In the genomic region with DNA sequence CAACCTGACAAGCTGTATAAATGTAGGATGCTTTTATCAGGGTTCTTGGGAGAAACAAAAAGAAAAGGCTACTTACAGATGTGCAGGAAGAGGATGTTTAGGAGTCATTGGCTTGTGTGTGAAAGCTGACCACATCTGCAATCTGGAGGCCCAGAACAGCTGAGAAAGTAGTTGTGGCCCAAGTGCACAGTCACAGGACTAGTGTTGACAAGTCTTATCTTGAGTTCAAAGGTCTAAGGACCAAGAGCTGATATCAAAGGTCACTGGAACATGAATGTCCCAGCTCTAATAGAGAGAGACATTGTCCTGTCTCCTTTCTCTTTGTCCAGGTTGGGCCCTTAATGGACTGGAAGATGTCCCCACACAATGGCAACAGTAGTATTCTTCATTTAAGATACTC, we compare ENCODE assay signal across 28 mouse cellular contexts. TPM values are rescaled to one million over a fixed set of nuclear protein-coding genes. Genes with fewer than 3 reads are reported as not detected.
DNase-seq lines count a peak whose midpoint lies in the region; ATAC-seq and TF ChIP-seq lines count a peak whose summit lies in the region.
"Had no signal": no experiment of that assay in that cellular context is flagged by ENCODE, and none has a peak within 500 bp of the region (broad histone marks: within the 10 kb centered on the region; RNA-seq: fewer than 3 reads in every experiment).

No protein-coding gene starts in this region.

- no peaks in the 10 kb centered on the region for H3K27me3 ChIP-seq in intestine, postnatal 0 days (replicated peaks; ENCODE audit: control insufficient read depth, insufficient read depth, low read length)
- H3K27me3 ChIP-seq in intestine, embryonic 16.5 days (replicated peaks; ENCODE audit: control insufficient read depth, insufficient read depth, low read length), result no peaks in the 10 kb centered on the region
- H3K27me3 ChIP-seq in midbrain, embryonic 13.5 days, result no peaks in the 10 kb centered on the region
- no peaks in the 10 kb centered on the region for H3K27me3 ChIP-seq in midbrain, postnatal 0 days (ENCODE audit: insufficient read depth, low read length)
- H3K27me3 ChIP-seq: CH12.LX; embryonic facial prominence, embryonic 13.5 days; embryonic facial prominence, embryonic 15.5 days; forebrain, embryonic 13.5 days; forebrain, embryonic 15.5 days; Patski had no signal

- no peak for TF ChIP-seq CTCF in intestine, postnatal 0 days (IDR thresholded peaks at IDR 0.05; ENCODE audit: low read depth)
- TF ChIP-seq CTCF in midbrain, postnatal 0 days (IDR thresholded peaks at IDR 0.05), result no peak
- TF ChIP-seq CTCF in embryonic fibroblast, embryonic 13.5 days (IDR thresholded peaks at IDR 0.05; ENCODE audit: borderline replicate concordance, insufficient read depth, low read length), result no peak

- no peak overlapping the region for H3K27ac ChIP-seq in intestine, postnatal 0 days (ENCODE audit: low read depth, low read length)
- no peak overlapping the region for H3K27ac ChIP-seq in intestine, embryonic 16.5 days (ENCODE audit: low read length)
- H3K27ac ChIP-seq in midbrain, embryonic 13.5 days, result no peak overlapping the region
- no peak overlapping the region for H3K27ac ChIP-seq in midbrain, postnatal 0 days (ENCODE audit: low read depth, low read length)
- peak overlapping the region; percentile 30 for H3K27ac ChIP-seq in embryonic fibroblast, embryonic 13.5 days (ENCODE audit: insufficient read depth, low read length)
- H3K27ac ChIP-seq: embryonic facial prominence, embryonic 13.5 days; embryonic facial prominence, embryonic 15.5 days; forebrain, embryonic 13.5 days; forebrain, embryonic 15.5 days had no signal

- H3K36me3 ChIP-seq in intestine, postnatal 0 days (ENCODE audit: control insufficient read depth, insufficient read depth), result no peaks in the 10 kb centered on the region
- no peaks in the 10 kb centered on the region for H3K36me3 ChIP-seq in intestine, embryonic 16.5 days (ENCODE audit: control insufficient read depth, insufficient read depth, low read length)
- H3K36me3 ChIP-seq in midbrain, embryonic 13.5 days, result no peaks in the 10 kb centered on the region
- no peaks in the 10 kb centered on the region for H3K36me3 ChIP-seq in midbrain, postnatal 0 days (ENCODE audit: insufficient read depth, low read length)
- H3K36me3 ChIP-seq: embryonic facial prominence, embryonic 13.5 days; embryonic facial prominence, embryonic 15.5 days; forebrain, embryonic 15.5 days; G1E had no signal

- DNase-seq in midbrain, postnatal 0 days (ENCODE audit: low spot score), result no peak
- no peak for DNase-seq in embryo, embryonic 10 days (ENCODE audit: low spot score)
- DNase-seq: adrenal gland, adult 2 months; adrenal gland, postnatal 10 days; adrenal gland, postnatal 36 days; cerebellum, adult 11-12 months; cerebellum, adult 2 months; cerebellum, adult 9-10 months; cerebellum, postnatal 10 days; cerebellum, postnatal 25 days; embryo, embryonic 11 days; forebrain, postnatal 0 days had no signal

- no peaks in the 10 kb centered on the region for H3K4me1 ChIP-seq in intestine, postnatal 0 days (replicated peaks; ENCODE audit: control insufficient read depth, insufficient read depth, low read length)
- 0 out of 2 replicates have a peak, but pooled peaks cover 4% of the 10 kb centered on the region for H3K4me1 ChIP-seq in intestine, embryonic 16.5 days (ENCODE audit: control insufficient read depth, insufficient read depth, low read length)
- no peaks in the 10 kb centered on the region for H3K4me1 ChIP-seq in midbrain, embryonic 13.5 days (replicated peaks)
- H3K4me1 ChIP-seq in midbrain, postnatal 0 days (ENCODE audit: insufficient read depth, low read length), result no peaks in the 10 kb centered on the region
- peaks cover 15% of the 10 kb centered on the region for H3K4me1 ChIP-seq in embryonic fibroblast, embryonic 13.5 days (ENCODE audit: control insufficient read depth, insufficient read depth, low read length)
- H3K4me1 ChIP-seq: embryonic facial prominence, embryonic 13.5 days; embryonic facial prominence, embryonic 15.5 days; forebrain, embryonic 13.5 days; forebrain, embryonic 15.5 days had no signal

- no peaks in the 10 kb centered on the region for H3K9me3 ChIP-seq in intestine, postnatal 0 days (ENCODE audit: control insufficient read depth)
- no peaks in the 10 kb centered on the region for H3K9me3 ChIP-seq in intestine, embryonic 16.5 days (ENCODE audit: control insufficient read depth, low read length)
- H3K9me3 ChIP-seq in midbrain, embryonic 13.5 days, result no peaks in the 10 kb centered on the region
- no peaks in the 10 kb centered on the region for H3K9me3 ChIP-seq in midbrain, postnatal 0 days (ENCODE audit: low read length)
- H3K9me3 ChIP-seq: embryonic facial prominence, embryonic 13.5 days; embryonic facial prominence, embryonic 15.5 days; forebrain, embryonic 13.5 days; forebrain, embryonic 15.5 days had no signal

- ATAC-seq in intestine, postnatal 0 days, result peak; percentile 63; the same call in 1 of the 2 replicates
- ATAC-seq in intestine, embryonic 16.5 days, result no peak
- ATAC-seq in midbrain, embryonic 13.5 days, result no peak
- ATAC-seq in midbrain, postnatal 0 days (ENCODE audit: low FRiP score), result no peak
- no peak for ATAC-seq in megakaryocyte-erythroid progenitor cell, adult 5-6 weeks (replicated peaks; ENCODE audit: low FRiP score, low TSS enrichment, poor library complexity, severe bottlenecking)
- ATAC-seq: CD4-positive, CD25-positive, alpha-beta regulatory T cell, adult 4 months; forebrain, embryonic 13.5 days; forebrain, embryonic 15.5 days; forebrain, postnatal 0 days had no signal

- no peak for TF ChIP-seq POLR2A in embryonic fibroblast, embryonic 13.5 days (IDR thresholded peaks at IDR 0.05; ENCODE audit: low read depth, low read length)

- no peak overlapping the region for H3K4me2 ChIP-seq in intestine, postnatal 0 days (replicated peaks; ENCODE audit: low read depth)
- H3K4me2 ChIP-seq in intestine, embryonic 16.5 days (ENCODE audit: low read depth, low read length), result no peak overlapping the region
- no peak overlapping the region for H3K4me2 ChIP-seq in midbrain, embryonic 13.5 days (replicated peaks)
- H3K4me2 ChIP-seq in midbrain, postnatal 0 days (ENCODE audit: low read depth, low read length, poor library complexity, severe bottlenecking), result no peak overlapping the region
- H3K4me2 ChIP-seq: embryonic facial prominence, embryonic 13.5 days; embryonic facial prominence, embryonic 15.5 days; forebrain, embryonic 13.5 days; forebrain, embryonic 15.5 days had no signal

- H3K4me3 ChIP-seq in intestine, postnatal 0 days (ENCODE audit: low read depth, low read length), result no peak overlapping the region
- H3K4me3 ChIP-seq in intestine, embryonic 16.5 days (ENCODE audit: low read length), result no peak overlapping the region
- no peak overlapping the region for H3K4me3 ChIP-seq in midbrain, embryonic 13.5 days (replicated peaks)
- no peak overlapping the region for H3K4me3 ChIP-seq in midbrain, postnatal 0 days (ENCODE audit: low read depth, low read length)
- H3K4me3 ChIP-seq in embryonic fibroblast, embryonic 13.5 days (ENCODE audit: insufficient read depth, low read length), result no peak overlapping the region
- H3K4me3 ChIP-seq: embryonic facial prominence, embryonic 13.5 days; embryonic facial prominence, embryonic 15.5 days; forebrain, embryonic 13.5 days; forebrain, embryonic 15.5 days had no signal

- H3K9ac ChIP-seq in intestine, postnatal 0 days (ENCODE audit: low read depth, low read length), result no peak overlapping the region
- H3K9ac ChIP-seq in intestine, embryonic 16.5 days (ENCODE audit: low read depth, low read length), result no peak overlapping the region
- 0 out of 2 replicates have a peak overlapping the region, but pooled peaks have one; percentile 1 for H3K9ac ChIP-seq in midbrain, embryonic 13.5 days (replicated peaks)
- no peak overlapping the region for H3K9ac ChIP-seq in midbrain, postnatal 0 days (replicated peaks; ENCODE audit: low read length, poor library complexity, severe bottlenecking)
- H3K9ac ChIP-seq: embryonic facial prominence, embryonic 13.5 days; embryonic facial prominence, embryonic 15.5 days; forebrain, embryonic 13.5 days; forebrain, embryonic 15.5 days; forebrain, postnatal 0 days had no signal

RNA-seq across cellular contexts. Expression of a gene that starts 15.6 kb away (rescaled TPM):
- 3.4 and 4.4 TPM in 2 replicates for polyA plus RNA-seq in intestine, postnatal 0 days (2015; fragmentation: Nextera tagmentation; extraction: Ambion mirVana)
- polyA plus RNA-seq in intestine, embryonic 16.5 days (2015; fragmentation: Nextera tagmentation; extraction: Ambion mirVana), result 6.7 and 8.3 TPM in 2 replicates
- polyA plus RNA-seq in midbrain, embryonic 13.5 days (2015; fragmentation: Nextera tagmentation; extraction: Ambion mirVana), result 1.1 and 2.4 TPM in 2 replicates
- 0.24 TPM in 1 of 2 replicates, not detected in the other for total RNA-seq in midbrain, postnatal 0 days (2014; rRNA removed)
- 1.1 and 1.2 TPM in 2 replicates for polyA plus RNA-seq in midbrain, postnatal 0 days (2015; fragmentation: Nextera tagmentation; extraction: Ambion mirVana)
- 110 and 116 TPM in 2 replicates for polyA plus RNA-seq in embryonic fibroblast, embryonic 13.5 days (2011; ENCODE audit: insufficient read length, low read depth, missing spikeins)
- not detected in 2 replicates for total RNA-seq in megakaryocyte-erythroid progenitor cell, adult 5-6 weeks (2014; fragmentation: Nextera tagmentation)
- 0.99 TPM in 1 of 2 replicates, not detected in the other for total RNA-seq in megakaryocyte-erythroid progenitor cell, adult 5-6 weeks (2017)
- total RNA-seq: G1E had no signal
- polyA plus RNA-seq: CD4-positive, CD25-positive, alpha-beta regulatory T cell, adult 4 months; cerebellum, adult 2 months; G1E had no signal

RNA-seq across cellular contexts. Expression of a gene that starts 18.6 kb away (rescaled TPM):
- polyA plus RNA-seq in intestine, postnatal 0 days (2015; fragmentation: Nextera tagmentation; extraction: Ambion mirVana), result not detected in 2 replicates
- polyA plus RNA-seq in intestine, embryonic 16.5 days (2015; fragmentation: Nextera tagmentation; extraction: Ambion mirVana), result not detected in 2 replicates
- not detected in 2 replicates for polyA plus RNA-seq in midbrain, embryonic 13.5 days (2015; fragmentation: Nextera tagmentation; extraction: Ambion mirVana)
- total RNA-seq in midbrain, postnatal 0 days (2014; rRNA removed), result not detected in 2 replicates
- not detected in 2 replicates for polyA plus RNA-seq in midbrain, postnatal 0 days (2015; fragmentation: Nextera tagmentation; extraction: Ambion mirVana)
- not detected in 2 replicates for polyA plus RNA-seq in embryonic fibroblast, embryonic 13.5 days (2011; ENCODE audit: insufficient read length, low read depth, missing spikeins)
- total RNA-seq in megakaryocyte-erythroid progenitor cell, adult 5-6 weeks (2014; fragmentation: Nextera tagmentation), result not detected in 2 replicates
- not detected in 2 replicates for total RNA-seq in megakaryocyte-erythroid progenitor cell, adult 5-6 weeks (2017)
- total RNA-seq: adrenal gland, adult 2 months; adrenal gland, postnatal 10 days; adrenal gland, postnatal 36 days; CH12.LX; forebrain, postnatal 0 days; G1E had no signal
- polyA plus RNA-seq: adrenal gland, adult 2 months; CD4-positive, CD25-positive, alpha-beta regulatory T cell, adult 4 months; cerebellum, adult 2 months; cortical plate, adult 2 months; embryonic facial prominence, embryonic 11.5 days; embryonic facial prominence, embryonic 13.5 days; embryonic facial prominence, embryonic 15.5 days; forebrain, embryonic 11.5 days; forebrain, embryonic 13.5 days; forebrain, embryonic 15.5 days; forebrain, postnatal 0 days; G1E; Patski had no signal

RNA-seq across cellular contexts. Expression of a gene that starts 25.7 kb away (rescaled TPM):
- 2.4 and 2.6 TPM in 2 replicates for polyA plus RNA-seq in intestine, postnatal 0 days (2015; fragmentation: Nextera tagmentation; extraction: Ambion mirVana)
- polyA plus RNA-seq in intestine, embryonic 16.5 days (2015; fragmentation: Nextera tagmentation; extraction: Ambion mirVana), result 3.0 and 3.1 TPM in 2 replicates
- polyA plus RNA-seq in midbrain, embryonic 13.5 days (2015; fragmentation: Nextera tagmentation; extraction: Ambion mirVana), result 0.44 and 1.6 TPM in 2 replicates
- 2.0 TPM in 1 of 2 replicates, not detected in the other for total RNA-seq in midbrain, postnatal 0 days (2014; rRNA removed)
- polyA plus RNA-seq in midbrain, postnatal 0 days (2015; fragmentation: Nextera tagmentation; extraction: Ambion mirVana), result 1.5 and 2.2 TPM in 2 replicates
- polyA plus RNA-seq in embryonic fibroblast, embryonic 13.5 days (2011; ENCODE audit: insufficient read length, low read depth, missing spikeins), result 189 and 195 TPM in 2 replicates
- total RNA-seq in megakaryocyte-erythroid progenitor cell, adult 5-6 weeks (2014; fragmentation: Nextera tagmentation), result not detected in 2 replicates
- total RNA-seq in megakaryocyte-erythroid progenitor cell, adult 5-6 weeks (2017), result not detected in 2 replicates
- total RNA-seq: CH12.LX; forebrain, postnatal 0 days; G1E had no signal
- polyA plus RNA-seq: CD4-positive, CD25-positive, alpha-beta regulatory T cell, adult 4 months; cerebellum, adult 2 months; embryonic facial prominence, embryonic 11.5 days; forebrain, embryonic 13.5 days; G1E had no signal

RNA-seq across cellular contexts. Expression of a gene that starts 37.8 kb away (rescaled TPM):
- 62.4 and 66.6 TPM in 2 replicates for polyA plus RNA-seq in intestine, postnatal 0 days (2015; fragmentation: Nextera tagmentation; extraction: Ambion mirVana)
- polyA plus RNA-seq in intestine, embryonic 16.5 days (2015; fragmentation: Nextera tagmentation; extraction: Ambion mirVana), result 105 and 109 TPM in 2 replicates
- not detected in 2 replicates for polyA plus RNA-seq in midbrain, embryonic 13.5 days (2015; fragmentation: Nextera tagmentation; extraction: Ambion mirVana)
- total RNA-seq in midbrain, postnatal 0 days (2014; rRNA removed), result 0.38 TPM in 1 of 2 replicates, not detected in the other
- polyA plus RNA-seq in midbrain, postnatal 0 days (2015; fragmentation: Nextera tagmentation; extraction: Ambion mirVana), result 0.14 and 0.21 TPM in 2 replicates
- 2.6 and 2.9 TPM in 2 replicates for polyA plus RNA-seq in embryonic fibroblast, embryonic 13.5 days (2011; ENCODE audit: insufficient read length, low read depth, missing spikeins)
- total RNA-seq in megakaryocyte-erythroid progenitor cell, adult 5-6 weeks (2014; fragmentation: Nextera tagmentation), result not detected in 2 replicates
- not detected in 2 replicates for total RNA-seq in megakaryocyte-erythroid progenitor cell, adult 5-6 weeks (2017)
- total RNA-seq: CH12.LX; forebrain, postnatal 0 days; G1E had no signal
- polyA plus RNA-seq: CD4-positive, CD25-positive, alpha-beta regulatory T cell, adult 4 months; cortical plate, adult 2 months; embryonic facial prominence, embryonic 11.5 days; forebrain, embryonic 11.5 days; forebrain, embryonic 13.5 days; forebrain, embryonic 15.5 days; G1E; Patski had no signal

RNA-seq across cellular contexts. Expression of a gene that starts 51.5 kb away (rescaled TPM):
- 0.44 and 0.55 TPM in 2 replicates for polyA plus RNA-seq in intestine, postnatal 0 days (2015; fragmentation: Nextera tagmentation; extraction: Ambion mirVana)
- polyA plus RNA-seq in intestine, embryonic 16.5 days (2015; fragmentation: Nextera tagmentation; extraction: Ambion mirVana), result 0.15 and 0.16 TPM in 2 replicates
- polyA plus RNA-seq in midbrain, embryonic 13.5 days (2015; fragmentation: Nextera tagmentation; extraction: Ambion mirVana), result 5.0 and 5.2 TPM in 2 replicates
- total RNA-seq in midbrain, postnatal 0 days (2014; rRNA removed), result 60.2 and 63.8 TPM in 2 replicates
- polyA plus RNA-seq in midbrain, postnatal 0 days (2015; fragmentation: Nextera tagmentation; extraction: Ambion mirVana), result 19.8 and 20.3 TPM in 2 replicates
- not detected in 2 replicates for polyA plus RNA-seq in embryonic fibroblast, embryonic 13.5 days (2011; ENCODE audit: insufficient read length, low read depth, missing spikeins)
- total RNA-seq in megakaryocyte-erythroid progenitor cell, adult 5-6 weeks (2014; fragmentation: Nextera tagmentation), result not detected in 2 replicates
- not detected in 2 replicates for total RNA-seq in megakaryocyte-erythroid progenitor cell, adult 5-6 weeks (2017)
- total RNA-seq: CH12.LX had no signal
- polyA plus RNA-seq: CD4-positive, CD25-positive, alpha-beta regulatory T cell, adult 4 months; G1E had no signal

Comparison
In these comparisons a context has a peak if more than half of its experiments do, and no peak if none do; other contexts are left out.
1. RNA of a gene that starts 15.6 kb away (polyA plus RNA-seq): 110 to 116 TPM in embryonic fibroblast, embryonic 13.5 days; 6.7 to 8.3 TPM in intestine, embryonic 16.5 days, 3.4 to 4.4 TPM in intestine, postnatal 0 days, 1.1 to 2.4 TPM in midbrain, embryonic 13.5 days and 1.1 to 1.2 TPM in midbrain, postnatal 0 days; every median in the first group is over 10 times any median in the second.
2. RNA of a gene that starts 25.7 kb away (polyA plus RNA-seq): 189 to 195 TPM in embryonic fibroblast, embryonic 13.5 days; 3.0 to 3.1 TPM in intestine, embryonic 16.5 days, 2.4 to 2.6 TPM in intestine, postnatal 0 days, 0.44 to 1.6 TPM in midbrain, embryonic 13.5 days and 1.5 to 2.2 TPM in midbrain, postnatal 0 days; every median in the first group is over 10 times any median in the second.